Mouse (Mus musculus): ENCODE data around the gene Zscan2. TPM values are rescaled to one million over a fixed set of nuclear protein-coding genes. Genes with fewer than 3 reads are reported as not detected.

The Zscan2 gene
- total and polyA plus RNA-seq, 3 experiments, result 1.8 to 5.3 (median 4.4) TPM

GRCm38 (mm10) chr7:80882830-80883505, 22.2 kb downstream of the Zscan2 start:
- Histone ChIP-seq H3K27me3 (ENCODE audit: insufficient read depth, low read length) (peaks cover 9% of the 10 kb centered on the region; the same call in 1 of the 2 replicates), H3K4me1 (ENCODE audit: insufficient read depth, low read depth, low read length) (peaks cover 19% of the 10 kb centered on the region), H3K4me3 (ENCODE audit: low read depth, low read length) (peak overlapping the region; percentile 21; the same call in 1 of the 2 replicates), H3K9me3 (replicated peaks) (no peaks in the 10 kb centered on the region), H3K36me3 (replicated peaks) (peaks cover 8% of the 10 kb centered on the region)
- DNase-seq (ENCODE audit: low spot score) (peak; percentile 29), ATAC-seq (ENCODE audit: extremely low read depth, insufficient number of reproducible peaks, low FRiP score, poor library complexity, severe bottlenecking) (peak; percentile 57)
- no peak for TF ChIP-seq TAL1 (conservative IDR thresholded peaks at IDR 0.05; ENCODE audit: low read depth, low read length)
- no peak for TF ChIP-seq CTCF (IDR thresholded peaks at IDR 0.05; ENCODE audit: low read depth, low read length)
- no peak for TF ChIP-seq GATA2 (IDR thresholded peaks at IDR 0.05; ENCODE audit: borderline replicate concordance, low read depth, low read length)
- TF ChIP-seq GATA1 (IDR thresholded peaks at IDR 0.05; ENCODE audit: borderline replicate concordance, low read length), result no peak
- TF ChIP-seq POLR2AphosphoS5 (IDR thresholded peaks at IDR 0.05; ENCODE audit: insufficient replicate concordance, low read depth, low read length), result no peak

- no peak for DNase-seq (ENCODE audit: low spot score)
- no peak for ATAC-seq (ENCODE audit: extremely low read depth, insufficient number of reproducible peaks, low FRiP score, poor library complexity, severe bottlenecking)
- Histone ChIP-seq H3K27me3 (ENCODE audit: insufficient read depth, low read length) (peaks cover 8% of the 10 kb centered on the region; the same call in 1 of the 2 replicates), H3K4me3 (ENCODE audit: low read depth, low read length) (no peak overlapping the region), H3K36me3 (replicated peaks) (peaks cover 27% of the 10 kb centered on the region), H3K9me3 (replicated peaks) (no peaks in the 10 kb centered on the region), H3K4me1 (ENCODE audit: insufficient read depth, low read depth, low read length) (peaks cover 31% of the 10 kb centered on the region)
- TF ChIP-seq CTCF (IDR thresholded peaks at IDR 0.05; ENCODE audit: low read depth, low read length), result no peak
- TF ChIP-seq POLR2AphosphoS5 (IDR thresholded peaks at IDR 0.05; ENCODE audit: insufficient replicate concordance, low read depth, low read length), result no peak
- no peak for TF ChIP-seq GATA2 (IDR thresholded peaks at IDR 0.05; ENCODE audit: borderline replicate concordance, low read depth, low read length)
- TF ChIP-seq GATA1 (IDR thresholded peaks at IDR 0.05; ENCODE audit: borderline replicate concordance, low read length), result no peak
- no peak for TF ChIP-seq TAL1 (conservative IDR thresholded peaks at IDR 0.05; ENCODE audit: low read depth, low read length)
Observed at GRCm38 (mm10) chr7:80885666-80886065, 24.9 kb downstream of the Zscan2 start.

- ATAC-seq (ENCODE audit: extremely low read depth, insufficient number of reproducible peaks, low FRiP score, poor library complexity, severe bottlenecking) (no peak), DNase-seq (ENCODE audit: low spot score) (no peak)
- peaks cover 2% of the 10 kb centered on the region; the same call in 1 of the 2 replicates for H3K27me3 ChIP-seq (ENCODE audit: insufficient read depth, low read length)
- H3K4me1 ChIP-seq (ENCODE audit: insufficient read depth, low read depth, low read length), result peaks cover 42% of the 10 kb centered on the region
- H3K4me3 ChIP-seq (ENCODE audit: low read depth, low read length), result no peak overlapping the region
- H3K36me3 ChIP-seq (replicated peaks), result peaks cover 57% of the 10 kb centered on the region
- TF ChIP-seq TAL1 (conservative IDR thresholded peaks at IDR 0.05; ENCODE audit: low read depth, low read length), result no peak
- TF ChIP-seq GATA2 (IDR thresholded peaks at IDR 0.05; ENCODE audit: borderline replicate concordance, low read depth, low read length), result no peak
- no peak for TF ChIP-seq POLR2AphosphoS5 (IDR thresholded peaks at IDR 0.05; ENCODE audit: insufficient replicate concordance, low read depth, low read length)
- no peak for TF ChIP-seq GATA1 (IDR thresholded peaks at IDR 0.05; ENCODE audit: borderline replicate concordance, low read length)
- TF ChIP-seq CTCF (IDR thresholded peaks at IDR 0.05; ENCODE audit: low read depth, low read length), result no peak
- no peaks in the 10 kb centered on the region for H3K9me3 ChIP-seq (replicated peaks)
Observed at GRCm38 (mm10) chr7:80888595-80888994, 27.9 kb downstream of the Zscan2 start.

GRCm38 (mm10) chr7:80889021-80889511, 28.3 kb downstream of the Zscan2 start:
- peaks cover 42% of the 10 kb centered on the region for H3K4me1 ChIP-seq (ENCODE audit: insufficient read depth, low read depth, low read length)
- H3K27me3 ChIP-seq (ENCODE audit: insufficient read depth, low read length), result peaks cover 2% of the 10 kb centered on the region; the same call in 1 of the 2 replicates
- no peaks in the 10 kb centered on the region for H3K9me3 ChIP-seq (replicated peaks)
- peak overlapping the region; percentile 10; the same call in 1 of the 2 replicates for H3K4me3 ChIP-seq (ENCODE audit: low read depth, low read length)
- peaks cover 61% of the 10 kb centered on the region for H3K36me3 ChIP-seq (replicated peaks)
- no peak for TF ChIP-seq GATA1 (IDR thresholded peaks at IDR 0.05; ENCODE audit: borderline replicate concordance, low read length)
- no peak for TF ChIP-seq CTCF (IDR thresholded peaks at IDR 0.05; ENCODE audit: low read depth, low read length)
- TF ChIP-seq GATA2 (IDR thresholded peaks at IDR 0.05; ENCODE audit: borderline replicate concordance, low read depth, low read length), result no peak
- no peak for TF ChIP-seq TAL1 (conservative IDR thresholded peaks at IDR 0.05; ENCODE audit: low read depth, low read length)
- TF ChIP-seq POLR2AphosphoS5 (IDR thresholded peaks at IDR 0.05; ENCODE audit: insufficient replicate concordance, low read depth, low read length), result no peak
- ATAC-seq (ENCODE audit: extremely low read depth, insufficient number of reproducible peaks, low FRiP score, poor library complexity, severe bottlenecking), result peak; percentile 66
- DNase-seq (ENCODE audit: low spot score), result peak; percentile 40

- TF ChIP-seq GATA2 (IDR thresholded peaks at IDR 0.05; ENCODE audit: borderline replicate concordance, low read depth, low read length), result no peak
- TF ChIP-seq CTCF (IDR thresholded peaks at IDR 0.05; ENCODE audit: low read depth, low read length), result no peak
- H3K4me1 ChIP-seq (ENCODE audit: insufficient read depth, low read depth, low read length), result peaks cover 42% of the 10 kb centered on the region
- no peak overlapping the region; the same call in 1 of the 2 replicates for H3K4me3 ChIP-seq (ENCODE audit: low read depth, low read length)
- H3K9me3 ChIP-seq (replicated peaks), result no peaks in the 10 kb centered on the region
- H3K36me3 ChIP-seq (replicated peaks), result peaks cover 69% of the 10 kb centered on the region
- ATAC-seq (ENCODE audit: extremely low read depth, insufficient number of reproducible peaks, low FRiP score, poor library complexity, severe bottlenecking) (peak; percentile 34; the same call in 1 of the 2 replicates), DNase-seq (ENCODE audit: low spot score) (peak; percentile 26)
- no peaks in the 10 kb centered on the region; the same call in 1 of the 2 replicates for H3K27me3 ChIP-seq (ENCODE audit: insufficient read depth, low read length)
Observed at GRCm38 (mm10) chr7:80889841-80890241, 29.1 kb downstream of the Zscan2 start.

- Histone ChIP-seq H3K9me3 (replicated peaks) (no peaks in the 10 kb centered on the region), H3K27me3 (ENCODE audit: insufficient read depth, low read length) (no peaks in the 10 kb centered on the region; the same call in 1 of the 2 replicates), H3K4me1 (ENCODE audit: insufficient read depth, low read depth, low read length) (peaks cover 60% of the 10 kb centered on the region), H3K4me3 (ENCODE audit: low read depth, low read length) (no peak overlapping the region), H3K36me3 (replicated peaks) (peaks cover 95% of the 10 kb centered on the region)
- no peak for TF ChIP-seq CTCF (IDR thresholded peaks at IDR 0.05; ENCODE audit: low read depth, low read length)
- TF ChIP-seq TAL1 (conservative IDR thresholded peaks at IDR 0.05; ENCODE audit: low read depth, low read length), result no peak
- TF ChIP-seq GATA1 (IDR thresholded peaks at IDR 0.05; ENCODE audit: borderline replicate concordance, low read length), result no peak
- TF ChIP-seq POLR2AphosphoS5 (IDR thresholded peaks at IDR 0.05; ENCODE audit: insufficient replicate concordance, low read depth, low read length), result no peak
- no peak for TF ChIP-seq GATA2 (IDR thresholded peaks at IDR 0.05; ENCODE audit: borderline replicate concordance, low read depth, low read length)
- no peak for ATAC-seq (ENCODE audit: extremely low read depth, insufficient number of reproducible peaks, low FRiP score, poor library complexity, severe bottlenecking)
- no peak for DNase-seq (ENCODE audit: low spot score)
Observed at GRCm38 (mm10) chr7:80893086-80893752, 32.5 kb downstream of the Zscan2 start.
